Mouse (Mus musculus): ENCODE data around the gene Gpr39.

- TF ChIP-seq CTCF (IDR thresholded peaks at IDR 0.05; ENCODE audit: low read depth, low read length): no peak
- TF ChIP-seq POLR2A (IDR thresholded peaks at IDR 0.05; ENCODE audit: borderline replicate concordance, low read depth, low read length): no peak
Observed at GRCm38 (mm10) chr1:125800506-125800905, 123.7 kb downstream of the Gpr39 start.

Measured in bone marrow macrophage, adult 2 months (primary cell).